ENCODE assay signal across 30 mouse cellular contexts in the genomic region with DNA sequence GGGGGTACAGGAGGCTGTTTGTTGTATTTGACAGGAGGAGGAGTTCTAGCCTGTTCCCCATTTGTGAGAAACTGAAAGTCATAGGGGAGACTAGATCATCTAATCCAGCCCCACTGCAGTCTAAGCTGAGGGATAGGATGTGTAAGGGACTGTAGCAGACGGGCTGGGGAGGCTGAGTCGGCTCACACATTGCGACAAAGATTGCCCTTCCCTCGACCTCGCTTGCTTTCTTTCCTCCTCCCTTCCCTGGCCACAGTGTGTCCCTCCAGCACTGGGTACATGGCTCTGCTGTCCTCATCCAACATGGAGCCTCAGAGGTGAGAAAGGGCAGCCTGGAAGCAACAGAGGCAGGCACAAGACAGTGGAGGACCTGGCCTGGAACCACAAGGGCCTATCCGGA. TPM values are rescaled to one million over a fixed set of nuclear protein-coding genes. Genes with fewer than 3 reads are reported as not detected.
DNase-seq lines count a peak whose midpoint lies in the region; ATAC-seq and TF ChIP-seq lines count a peak whose summit lies in the region.
"Had no signal": no experiment of that assay in that cellular context is flagged by ENCODE, and none has a peak within 500 bp of the region (broad histone marks: within the 10 kb centered on the region; RNA-seq: fewer than 3 reads in every experiment).

No protein-coding gene starts in this region.

- H3K27ac ChIP-seq in gastrocnemius, adult 2 months: peak overlapping the region; percentile 62
- H3K27ac ChIP-seq in liver, embryonic 11.5 days (ENCODE audit: low read depth, low read length): no peak overlapping the region
- H3K27ac ChIP-seq in embryonic fibroblast, embryonic 13.5 days (ENCODE audit: insufficient read depth, low read length): peak overlapping the region; percentile 8; the same call in 1 of the 2 replicates
- peak overlapping the region; percentile 26; the same call in 1 of the 2 replicates for H3K27ac ChIP-seq in liver, embryonic 15.5 days (replicated peaks)
- H3K27ac ChIP-seq in forebrain, embryonic 15.5 days (replicated peaks): no peak overlapping the region
- H3K27ac ChIP-seq: forebrain, embryonic 10.5 days; hindbrain, embryonic 14.5 days; hindbrain, postnatal 0 days had no signal

- peaks cover 30% of the 10 kb centered on the region for H3K4me1 ChIP-seq in liver, embryonic 11.5 days (replicated peaks; ENCODE audit: control insufficient read depth, insufficient read depth, low read length)
- peaks cover 12% of the 10 kb centered on the region for H3K4me1 ChIP-seq in embryonic fibroblast, embryonic 13.5 days (ENCODE audit: control insufficient read depth, insufficient read depth, low read length)
- H3K4me1 ChIP-seq in liver, embryonic 15.5 days (replicated peaks): peaks cover 74% of the 10 kb centered on the region
- peaks cover 28% of the 10 kb centered on the region for H3K4me1 ChIP-seq in forebrain, embryonic 15.5 days

- intact Hi-C loops in gastrocnemius, adult 2 months (cut with DNase I): no loop called here

- peak overlapping the region; percentile 87 for H3K4me3 ChIP-seq in gastrocnemius, adult 2 months
- H3K4me3 ChIP-seq in liver, embryonic 11.5 days (ENCODE audit: low read depth, low read length): no peak overlapping the region
- peak overlapping the region; percentile 10; the same call in 1 of the 2 replicates for H3K4me3 ChIP-seq in embryonic fibroblast, embryonic 13.5 days (ENCODE audit: insufficient read depth, low read length)
- no peak overlapping the region for H3K4me3 ChIP-seq in liver, embryonic 15.5 days (replicated peaks)
- no peak overlapping the region for H3K4me3 ChIP-seq in forebrain, embryonic 15.5 days
- H3K4me3 ChIP-seq: forebrain, embryonic 10.5 days; heart, embryonic 12.5 days had no signal

- no peaks in the 10 kb centered on the region; the same call in 1 of the 2 replicates for H3K9me3 ChIP-seq in liver, embryonic 11.5 days (ENCODE audit: control insufficient read depth, low read length)
- no peaks in the 10 kb centered on the region for H3K9me3 ChIP-seq in liver, embryonic 15.5 days (replicated peaks)
- no peaks in the 10 kb centered on the region for H3K9me3 ChIP-seq in forebrain, embryonic 15.5 days

- TF ChIP-seq POLR2A in embryonic fibroblast, embryonic 13.5 days (IDR thresholded peaks at IDR 0.05; ENCODE audit: low read depth, low read length): no peak; the same call in 1 of the 2 replicates

- ATAC-seq in liver, embryonic 11.5 days (replicated peaks; ENCODE audit: low FRiP score): no peak
- ATAC-seq in liver, embryonic 15.5 days (ENCODE audit: insufficient read depth): no peak
- no peak for ATAC-seq in forebrain, embryonic 15.5 days (replicated peaks)
- ATAC-seq: forebrain, embryonic 14.5 days; hindbrain, postnatal 0 days; inflammation-experienced regulatory T-cells, adult 6 months; intestine, embryonic 16.5 days; Patski had no signal

- H3K27me3 ChIP-seq in liver, embryonic 11.5 days (replicated peaks; ENCODE audit: control insufficient read depth, insufficient read depth, low read length): no peaks in the 10 kb centered on the region
- H3K27me3 ChIP-seq in liver, embryonic 15.5 days: no peaks in the 10 kb centered on the region
- H3K27me3 ChIP-seq in forebrain, embryonic 15.5 days: no peaks in the 10 kb centered on the region
- H3K27me3 ChIP-seq: CH12.LX; heart, embryonic 12.5 days; Patski had no signal

- H3K36me3 ChIP-seq in liver, embryonic 11.5 days (ENCODE audit: control insufficient read depth, insufficient read depth, low read length): peaks cover 18% of the 10 kb centered on the region
- H3K36me3 ChIP-seq in liver, embryonic 15.5 days (replicated peaks): peaks cover 38% of the 10 kb centered on the region
- H3K36me3 ChIP-seq in forebrain, embryonic 15.5 days: peaks cover 8% of the 10 kb centered on the region; the same call in 1 of the 2 replicates

- no peak for TF ChIP-seq CTCF in gastrocnemius, adult 2 months (IDR thresholded peaks at IDR 0.05)
- TF ChIP-seq CTCF in embryonic fibroblast, embryonic 13.5 days (IDR thresholded peaks at IDR 0.05; ENCODE audit: borderline replicate concordance, insufficient read depth, low read length): no peak

- no peak for DNase-seq in gastrocnemius, adult 2 months
- DNase-seq in gastrocnemius, postnatal 25 days: no peak
- DNase-seq in liver, embryonic 11.5 days (ENCODE audit: low spot score): peak; percentile 30
- no peak for DNase-seq in liver
- no peak for DNase-seq in retina, postnatal 1 day
- DNase-seq: adrenal gland, postnatal 10 days; adrenal gland, postnatal 36 days; B cell, adult 2 months; cerebellum, adult 11 months; cerebellum, adult 9-11 months; gastrocnemius, postnatal 10 days; heart, adult 18-20 months; heart, postnatal 14 days; heart, postnatal 4 days had no signal

- H3K9ac ChIP-seq in liver, embryonic 11.5 days (ENCODE audit: low read depth, low read length): no peak overlapping the region
- H3K9ac ChIP-seq in liver, embryonic 15.5 days: no peak overlapping the region
- no peak overlapping the region for H3K9ac ChIP-seq in forebrain, embryonic 15.5 days (replicated peaks)
- H3K9ac ChIP-seq: heart, embryonic 12.5 days; hindbrain, embryonic 14.5 days had no signal

- 88% methylated on average over 6 of the region's 6 CpGs for WGBS in liver, embryonic 11.5 days
- 84% methylated on average over 6 of the region's 6 CpGs for WGBS in liver, embryonic 15.5 days (ENCODE audit: insufficient replicate concordance)
- WGBS in forebrain, embryonic 15.5 days: 81% methylated on average over 6 of the region's 6 CpGs

- no peak overlapping the region for H3K4me2 ChIP-seq in liver, embryonic 11.5 days
- H3K4me2 ChIP-seq in liver, embryonic 15.5 days: no peak overlapping the region
- no peak overlapping the region for H3K4me2 ChIP-seq in forebrain, embryonic 15.5 days (replicated peaks)
- H3K4me2 ChIP-seq: heart, embryonic 12.5 days; hindbrain, embryonic 14.5 days had no signal

RNA-seq across cellular contexts. Expression of a gene that starts 3.5 kb away (rescaled TPM):
- total RNA-seq in gastrocnemius, adult 2 months (2021): 1 to 10 TPM; 2.6 to 3.1 TPM
- total RNA-seq in gastrocnemius, postnatal 25 days (2021): 1 to 10 TPM; 3.9 to 6.9 TPM
- polyA plus RNA-seq in liver, embryonic 11.5 days (2014; fragmentation: Nextera tagmentation; extraction: Ambion mirVana): 29.8 and 33.0 TPM in 2 replicates
- 11.2 and 11.4 TPM in 2 replicates for polyA plus RNA-seq in embryonic fibroblast, embryonic 13.5 days (2011; ENCODE audit: insufficient read length, low read depth, missing spikeins)
- polyA plus RNA-seq in liver, embryonic 15.5 days (2015; fragmentation: Nextera tagmentation; extraction: Ambion mirVana): 18.8 and 19.9 TPM in 2 replicates
- 0.95 and 1.3 TPM in 2 replicates for polyA plus RNA-seq in forebrain, embryonic 15.5 days (2015; fragmentation: Nextera tagmentation; extraction: Ambion mirVana)
- polyA plus RNA-seq: G1E had no signal

RNA-seq across cellular contexts. Expression of a gene that starts 10.5 kb away (rescaled TPM):
- total RNA-seq in gastrocnemius, adult 2 months (2021): 1 to 10 TPM; 4.9 to 6.4 TPM
- 1 to 10 TPM; 4.7 to 5.7 TPM for total RNA-seq in gastrocnemius, postnatal 25 days (2021)
- polyA plus RNA-seq in liver, embryonic 11.5 days (2014; fragmentation: Nextera tagmentation; extraction: Ambion mirVana): 21.8 and 21.9 TPM in 2 replicates
- polyA plus RNA-seq in embryonic fibroblast, embryonic 13.5 days (2011; ENCODE audit: insufficient read length, low read depth, missing spikeins): 9.5 and 17.3 TPM in 2 replicates
- polyA plus RNA-seq in liver, embryonic 15.5 days (2015; fragmentation: Nextera tagmentation; extraction: Ambion mirVana): 21.0 and 26.2 TPM in 2 replicates
- 7.7 and 8.2 TPM in 2 replicates for polyA plus RNA-seq in forebrain, embryonic 15.5 days (2015; fragmentation: Nextera tagmentation; extraction: Ambion mirVana)

RNA-seq across cellular contexts. Expression of a gene that starts 21.6 kb away (rescaled TPM):
- total RNA-seq in gastrocnemius, adult 2 months (2021): 10 to 100 TPM; 69.3 to 76.7 TPM
- 10 to 100 TPM; 56.9 to 59.4 TPM for total RNA-seq in gastrocnemius, postnatal 25 days (2021)
- 105 and 119 TPM in 2 replicates for polyA plus RNA-seq in liver, embryonic 11.5 days (2014; fragmentation: Nextera tagmentation; extraction: Ambion mirVana)
- polyA plus RNA-seq in embryonic fibroblast, embryonic 13.5 days (2011; ENCODE audit: insufficient read length, low read depth, missing spikeins): 127 and 132 TPM in 2 replicates
- 25.8 and 28.0 TPM in 2 replicates for polyA plus RNA-seq in liver, embryonic 15.5 days (2015; fragmentation: Nextera tagmentation; extraction: Ambion mirVana)
- 55.0 and 58.3 TPM in 2 replicates for polyA plus RNA-seq in forebrain, embryonic 15.5 days (2015; fragmentation: Nextera tagmentation; extraction: Ambion mirVana)

RNA-seq across cellular contexts. Expression of a gene that starts 25.7 kb away (rescaled TPM):
- total RNA-seq in gastrocnemius, adult 2 months (2021): not detected
- total RNA-seq in gastrocnemius, postnatal 25 days (2021): not detected
- 321 and 377 TPM in 2 replicates for polyA plus RNA-seq in liver, embryonic 11.5 days (2014; fragmentation: Nextera tagmentation; extraction: Ambion mirVana)
- not detected in 2 replicates for polyA plus RNA-seq in embryonic fibroblast, embryonic 13.5 days (2011; ENCODE audit: insufficient read length, low read depth, missing spikeins)
- polyA plus RNA-seq in liver, embryonic 15.5 days (2015; fragmentation: Nextera tagmentation; extraction: Ambion mirVana): 631 and 714 TPM in 2 replicates
- polyA plus RNA-seq in forebrain, embryonic 15.5 days (2015; fragmentation: Nextera tagmentation; extraction: Ambion mirVana): 0.22 TPM in 1 of 2 replicates, not detected in the other
- total RNA-seq: adrenal gland, adult 18-20 months; heart, adult 18-20 months; heart, postnatal 14 days had no signal
- polyA plus RNA-seq: embryonic facial prominence, embryonic 14.5 days; forebrain, embryonic 14.5 days; hindbrain, embryonic 11.5 days; hindbrain, embryonic 14.5 days; hindbrain, postnatal 0 days; inflammation-experienced regulatory T-cells, adult 6 months had no signal

RNA-seq across cellular contexts. Expression of a gene that starts 42.5 kb away (rescaled TPM):
- 100 to 1,000 TPM in 1 of 2 experiments, 10 to 100 TPM in 1; 55.5 to 168 TPM for total RNA-seq in gastrocnemius, adult 2 months (2021)
- total RNA-seq in gastrocnemius, postnatal 25 days (2021): 10 to 100 TPM; 98.5 to 98.7 TPM
- 217 and 224 TPM in 2 replicates for polyA plus RNA-seq in liver, embryonic 11.5 days (2014; fragmentation: Nextera tagmentation; extraction: Ambion mirVana)
- 1,069 and 1,358 TPM in 2 replicates for polyA plus RNA-seq in embryonic fibroblast, embryonic 13.5 days (2011; ENCODE audit: insufficient read length, low read depth, missing spikeins)
- 265 and 279 TPM in 2 replicates for polyA plus RNA-seq in liver, embryonic 15.5 days (2015; fragmentation: Nextera tagmentation; extraction: Ambion mirVana)
- 21.4 and 27.2 TPM in 2 replicates for polyA plus RNA-seq in forebrain, embryonic 15.5 days (2015; fragmentation: Nextera tagmentation; extraction: Ambion mirVana)
- polyA plus RNA-seq: G1E had no signal

Comparison
In these comparisons a context has a peak if more than half of its experiments do, and no peak if none do; other contexts are left out.
1. H3K27ac ChIP-seq: peak in gastrocnemius, adult 2 months (single experiment), embryonic fibroblast, embryonic 13.5 days (single experiment) and liver, embryonic 15.5 days (single experiment); none in liver, embryonic 11.5 days (single experiment) and forebrain, embryonic 15.5 days (single experiment).
2. H3K4me3 ChIP-seq: peak in gastrocnemius, adult 2 months (single experiment) and embryonic fibroblast, embryonic 13.5 days (single experiment); none in liver, embryonic 11.5 days (single experiment), liver, embryonic 15.5 days (single experiment) and forebrain, embryonic 15.5 days (single experiment).